Mouse (Mus musculus) intestine, embryonic 14.5 days (tissue): ENCODE measurements at regions not wholly inside any gene's neighbourhood (a gene's known extent, or its start where the extent isn't known, plus 50 kb on each side); places are given as distances from the start of the nearest gene placed in this dataset.

Experiments used
- ATAC-seq: fragments of 200-750 bp; cut with Nextera tagmentation; replicated peaks from 2 replicates; pipeline ENCODE4 v1.8.0; 2017; ENCODE audit warnings: low read depth, moderate number of reproducible peaks, moderate TSS enrichment, moderate library complexity; ENCODE audit not compliant: low FRiP score, low TSS enrichment
- DNase-seq: peaks from one replicate; pipeline ENCODE4 v3.0.0-alpha.2; 2018; ENCODE audit warnings: low spot score
- H3K27ac ChIP-seq: fragments of 300-500 bp; sonication (generic); 2 replicates; pipeline ENCODE4 v1.5.1; 2014; ENCODE audit warnings: low read depth, mild to moderate bottlenecking, control low read depth
- H3K27me3 ChIP-seq: fragments of 300-500 bp; sonication (generic); replicated peaks from 2 replicates; pipeline ENCODE4 v1.6.1; 2014; ENCODE audit warnings: low read length, control low read depth; ENCODE audit not compliant: control insufficient read depth, insufficient read depth
- H3K36me3 ChIP-seq: fragments of 300-500 bp; sonication (generic); 2 replicates; pipeline ENCODE4 v1.6.1; 2014; ENCODE audit warnings: low read length, control low read depth; ENCODE audit not compliant: control insufficient read depth, insufficient read depth
- H3K4me1 ChIP-seq: fragments of 300-500 bp; sonication (generic); replicated peaks from 2 replicates; pipeline ENCODE4 v1.6.1; 2014; ENCODE audit warnings: low read length, control low read depth, mixed read lengths; ENCODE audit not compliant: control insufficient read depth, insufficient read depth
- H3K4me2 ChIP-seq: fragments of 300-500 bp; sonication (generic); 2 replicates; pipeline ENCODE4 v1.6.1; 2014; ENCODE audit warnings: low read length
- H3K4me3 ChIP-seq: fragments of 300-500 bp; sonication (generic); 2 replicates; pipeline ENCODE4 v1.5.1; 2014; ENCODE audit warnings: low read depth, low read length, control low read depth, mixed read lengths
- H3K9ac ChIP-seq: fragments of 300-500 bp; sonication (generic); 2 replicates; pipeline ENCODE4 v1.6.1; 2014; ENCODE audit warnings: mild to moderate bottlenecking, low read length
- H3K9me3 ChIP-seq: fragments of 300-500 bp; sonication (generic); 2 replicates; pipeline ENCODE4 v1.6.1; 2016; ENCODE audit warnings: low read length, control low read depth; ENCODE audit not compliant: control insufficient read depth
- WGBS: fragments of 180-500 bp; shearing (Covaris S2); extraction: QIAGEN DNeasy Blood & Tissue Kit; methylation state at CpG from one replicate; pipeline ENCODE4 v1.1.7; 2014; 5-methylcytosine and 5-hydroxymethylcytosine counted together

DNA sequence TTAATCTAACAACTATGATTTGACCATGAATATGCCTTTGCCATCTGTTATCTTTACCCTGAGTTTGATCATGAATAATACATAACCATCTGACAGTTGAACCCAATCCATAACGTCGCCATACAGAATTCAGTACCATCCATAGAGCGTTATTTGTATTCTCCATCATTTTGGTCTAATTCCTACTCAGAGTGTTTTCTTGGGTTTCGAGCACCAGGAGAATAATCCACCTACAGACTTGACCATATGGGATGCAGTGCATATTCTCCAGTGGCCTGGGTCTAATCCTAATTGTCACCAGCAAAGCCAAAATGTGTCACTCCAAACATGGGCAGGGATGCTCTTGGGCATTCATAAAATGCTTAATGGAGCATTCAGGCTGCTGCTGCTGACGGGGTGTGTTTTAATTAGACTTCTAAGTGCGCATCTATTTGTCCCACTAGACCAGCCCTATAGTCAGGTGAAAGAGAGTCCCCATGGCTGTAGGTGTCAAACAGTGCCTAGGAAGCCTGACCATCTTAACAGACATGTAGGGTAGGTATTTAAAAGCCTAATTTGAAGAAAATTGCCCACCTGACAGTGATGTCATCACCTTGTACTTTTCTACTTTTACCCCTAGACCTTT lies 269.0 kb upstream of the Crim1 start:
- no peak overlapping the region for H3K4me3 ChIP-seq
- 91% methylated on average over 6 of the region's 6 CpGs for WGBS

DNA sequence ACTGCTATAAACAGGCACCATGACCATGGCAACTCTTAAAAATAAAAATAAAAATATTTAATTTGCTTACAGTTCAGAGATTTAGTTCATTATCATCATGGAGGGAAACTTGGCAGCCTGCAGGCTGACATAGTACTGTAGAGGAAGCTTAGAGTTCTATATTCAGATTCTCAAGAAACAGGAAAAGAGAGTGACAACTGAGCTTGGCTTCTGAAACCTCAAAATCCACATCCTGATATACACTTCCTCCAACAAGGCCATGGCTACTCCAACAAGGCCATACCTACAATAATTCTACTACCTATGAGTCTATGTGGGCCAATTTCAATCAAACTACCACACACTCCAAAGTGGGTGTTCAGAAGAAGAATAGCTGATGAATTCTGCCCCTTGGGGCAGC lies 266.9 kb upstream of the Crim1 start:
- H3K9me3 ChIP-seq: no peaks in the 10 kb centered on the region
- H3K27ac ChIP-seq: no peak overlapping the region
- H3K9ac ChIP-seq: no peak overlapping the region
- no peak overlapping the region for H3K4me3 ChIP-seq
- DNase-seq (no peak), ATAC-seq (no peak)
- H3K4me2 ChIP-seq: no peak overlapping the region
- H3K36me3 ChIP-seq: no peaks in the 10 kb centered on the region
- no peaks in the 10 kb centered on the region for H3K4me1 ChIP-seq
- H3K27me3 ChIP-seq: no peaks in the 10 kb centered on the region

More for the DNA sequence above, 269.0 kb upstream of the Crim1 start:
- Histone ChIP-seq H3K27ac (no peak overlapping the region), H3K36me3 (no peaks in the 10 kb centered on the region), H3K4me2 (no peak overlapping the region), H3K9ac (no peak overlapping the region), H3K4me1 (no peaks in the 10 kb centered on the region), H3K9me3 (no peaks in the 10 kb centered on the region), H3K27me3 (no peaks in the 10 kb centered on the region)
- no peak for DNase-seq
- no peak for ATAC-seq

DNA sequence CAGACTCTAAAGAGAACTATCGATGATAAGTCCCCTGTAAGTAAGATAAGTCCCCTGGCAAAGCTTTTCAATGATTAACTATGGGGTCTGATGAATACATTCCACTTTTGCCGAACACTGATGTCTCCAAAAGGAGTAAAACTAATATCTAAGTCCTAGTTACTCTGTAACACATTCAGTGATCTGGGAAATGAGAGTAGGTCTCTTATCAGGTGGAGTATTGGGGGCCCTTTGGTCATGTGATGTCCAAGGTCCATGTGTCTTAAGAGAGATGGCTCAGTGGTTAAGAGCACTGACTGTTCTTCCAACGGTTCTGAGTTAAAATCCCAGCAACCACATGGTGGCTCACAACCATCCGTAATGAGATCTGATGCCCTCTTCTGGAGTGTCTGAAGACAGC lies 242.0 kb upstream of the Crim1 start:
- no peak overlapping the region for H3K4me2 ChIP-seq
- WGBS: 74% methylated on average over 4 of the region's 4 CpGs
- H3K36me3 ChIP-seq: no peaks in the 10 kb centered on the region
- no peak for DNase-seq
- H3K4me1 ChIP-seq: no peaks in the 10 kb centered on the region
- no peak overlapping the region for H3K27ac ChIP-seq
- no peak overlapping the region for H3K4me3 ChIP-seq
- peak; percentile 72; the same call in 1 of the 2 replicates for ATAC-seq
- no peaks in the 10 kb centered on the region for H3K27me3 ChIP-seq
- H3K9me3 ChIP-seq: no peaks in the 10 kb centered on the region
- no peak overlapping the region for H3K9ac ChIP-seq

DNA sequence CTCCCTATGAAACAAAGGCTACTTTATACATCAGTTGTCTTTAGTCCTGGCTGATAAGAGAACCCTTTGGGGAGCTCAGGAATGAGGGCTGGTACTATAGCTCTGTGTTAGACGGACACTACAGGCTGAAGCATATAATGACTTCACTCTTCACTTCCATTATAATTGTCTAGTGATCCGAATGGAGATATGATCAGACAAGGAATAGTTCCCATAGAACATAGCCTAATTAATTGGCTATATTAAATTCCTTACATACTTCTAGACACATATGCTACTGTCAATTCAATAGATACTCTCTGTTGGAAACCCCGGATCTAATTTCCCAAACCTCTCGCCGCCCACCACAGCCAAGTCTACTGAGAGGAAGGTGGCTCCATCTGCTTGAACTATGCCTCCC lies 238.8 kb upstream of the Crim1 start:
- Histone ChIP-seq H3K27ac (no peak overlapping the region), H3K27me3 (no peaks in the 10 kb centered on the region), H3K4me1 (no peaks in the 10 kb centered on the region), H3K9ac (no peak overlapping the region), H3K36me3 (no peaks in the 10 kb centered on the region), H3K4me2 (no peak overlapping the region), H3K9me3 (no peaks in the 10 kb centered on the region), H3K4me3 (no peak overlapping the region)
- 89% methylated on average over 5 of the region's 5 CpGs for WGBS
- DNase-seq: no peak
- no peak for ATAC-seq

DNA sequence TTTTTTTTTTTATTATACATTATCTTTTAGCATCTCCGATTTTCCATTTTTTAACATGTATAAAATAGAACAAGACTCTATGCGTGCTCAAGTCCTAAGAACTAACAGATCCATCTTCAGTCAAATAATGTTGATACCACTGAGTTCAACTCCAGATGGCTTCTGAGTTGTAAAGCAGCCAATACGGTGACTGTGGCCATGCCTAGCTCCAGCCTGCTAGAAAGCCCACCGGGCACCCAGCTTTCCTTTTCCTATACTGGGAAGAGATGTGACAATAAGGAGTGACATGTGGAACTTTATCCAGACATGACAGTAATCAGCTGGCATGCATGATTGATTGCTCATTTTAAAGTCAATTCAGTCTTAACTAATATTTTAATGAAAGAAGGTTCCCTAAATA lies 236.7 kb upstream of the Crim1 start:
- 92% methylated on average over 4 of the region's 4 CpGs for WGBS
- Histone ChIP-seq H3K9ac (no peak overlapping the region), H3K4me3 (no peak overlapping the region), H3K36me3 (no peaks in the 10 kb centered on the region), H3K27me3 (no peaks in the 10 kb centered on the region), H3K4me1 (no peaks in the 10 kb centered on the region), H3K4me2 (no peak overlapping the region), H3K27ac (no peak overlapping the region), H3K9me3 (no peaks in the 10 kb centered on the region)
- no peak for DNase-seq
- no peak for ATAC-seq

DNA sequence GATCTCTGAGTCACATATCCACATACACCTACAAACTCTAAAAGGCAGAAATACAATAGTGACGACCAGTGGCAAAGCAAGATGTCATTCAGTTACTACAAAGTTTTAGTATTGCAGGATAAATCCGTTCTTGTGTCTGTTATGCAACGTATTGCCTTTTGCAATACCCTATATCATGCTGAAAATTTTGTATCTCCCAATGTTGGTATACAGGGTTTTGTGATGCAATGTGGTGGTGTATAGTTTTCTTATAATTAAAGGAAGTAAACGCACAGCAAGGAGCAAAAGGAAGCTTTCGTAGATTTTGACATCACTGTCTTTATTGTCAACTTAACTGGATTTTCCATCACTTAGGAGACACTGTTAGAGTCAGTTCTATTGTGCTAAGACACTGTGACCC lies 231.5 kb upstream of the Crim1 start:
- ATAC-seq (no peak), DNase-seq (no peak)
- Histone ChIP-seq H3K4me2 (no peak overlapping the region), H3K36me3 (no peaks in the 10 kb centered on the region), H3K4me1 (no peaks in the 10 kb centered on the region), H3K27ac (no peak overlapping the region), H3K27me3 (no peaks in the 10 kb centered on the region), H3K4me3 (no peak overlapping the region), H3K9me3 (no peaks in the 10 kb centered on the region), H3K9ac (no peak overlapping the region)
- WGBS: 92% methylated on average over 5 of the region's 5 CpGs

DNA sequence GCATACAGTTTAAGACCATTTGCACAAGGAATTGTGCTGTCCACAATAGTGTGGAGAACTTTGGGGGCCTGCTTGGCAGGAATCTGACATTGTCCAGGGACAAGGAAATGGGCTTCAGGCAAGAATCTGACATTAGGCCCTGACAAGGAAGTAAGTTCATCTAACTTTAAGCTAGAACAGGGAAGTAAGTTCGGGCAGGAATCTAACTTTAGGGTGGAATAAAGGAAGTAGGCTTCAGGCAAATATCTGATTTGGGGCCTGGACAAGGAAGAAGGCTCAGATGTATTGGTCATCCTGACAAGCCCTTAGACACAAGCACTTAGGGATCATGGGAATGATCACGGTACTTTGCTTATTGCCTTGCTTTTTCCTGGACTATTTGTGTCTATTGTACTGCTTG lies 230.9 kb upstream of the Crim1 start:
- Histone ChIP-seq H3K36me3 (no peaks in the 10 kb centered on the region), H3K27me3 (no peaks in the 10 kb centered on the region), H3K27ac (no peak overlapping the region), H3K4me2 (no peak overlapping the region), H3K9me3 (no peaks in the 10 kb centered on the region), H3K9ac (no peak overlapping the region), H3K4me1 (no peaks in the 10 kb centered on the region), H3K4me3 (no peak overlapping the region)
- 78% methylated on average over 2 of the region's 2 CpGs for WGBS
- DNase-seq (no peak), ATAC-seq (no peak)
